Mouse (Mus musculus) kidney, adult 2 months (tissue): Measurements from ENCODE around the gene Ino80e. TPM values are rescaled to one million over a fixed set of nuclear protein-coding genes. Genes with fewer than 3 reads are reported as not detected.

Experiments
- DNase-seq: peaks from one replicate; pipeline ENCODE4 v3.0.0; 2021
- H3K27ac ChIP-seq: fragments of 200-500 bp; 2 replicates; pipeline ENCODE4 v1.5.1; 2012; ENCODE audit warnings: low read depth, low read length, control low read depth, inconsistent platforms; ENCODE audit not compliant: insufficient read depth
- H3K27me3 ChIP-seq: fragments of 200-500 bp; replicated peaks from 2 replicates; pipeline ENCODE4 v1.6.1; 2012; ENCODE audit warnings: mild to moderate bottlenecking, moderate library complexity, low read length, inconsistent platforms; ENCODE audit not compliant: control insufficient read depth, insufficient read depth
- H3K36me3 ChIP-seq: fragments of 200-500 bp; 2 replicates; pipeline ENCODE4 v1.6.1; 2012; ENCODE audit warnings: mild to moderate bottlenecking, moderate library complexity, low read length, inconsistent platforms; ENCODE audit not compliant: control insufficient read depth, insufficient read depth
- H3K4me1 ChIP-seq: fragments of 200-500 bp; 2 replicates; pipeline ENCODE4 v1.6.1; 2011; ENCODE audit warnings: low read length; ENCODE audit not compliant: control insufficient read depth, insufficient read depth
- H3K4me3 ChIP-seq: fragments of 200-500 bp; 2 replicates; pipeline ENCODE4 v1.5.1; 2011; ENCODE audit warnings: mild to moderate bottlenecking, low read depth, low read length, control low read depth; ENCODE audit not compliant: insufficient read depth
- CTCF ChIP-seq: fragments of 200-500 bp; conservative IDR thresholded peaks from 2 replicates; pipeline ENCODE4 v1.5.1; 2011; ENCODE audit warnings: low read depth, mild to moderate bottlenecking, control low read depth, low read length, moderate library complexity, mixed read lengths; ENCODE audit not compliant: insufficient read depth, insufficient read length
- POLR2A ChIP-seq: fragments of 200-500 bp; IDR thresholded peaks from one replicate; pipeline ENCODE4 v1.6.1; 2011; ENCODE audit warnings: low read depth, low read length, control low read depth
- WGBS: fragments of 180-500 bp; shearing (Covaris S2); methylation state at CpG from one replicate; pipeline ENCODE4 v1.1.7; 2018; 5-methylcytosine and 5-hydroxymethylcytosine counted together
- polyA plus RNA-seq: library from polyadenylated mRNA; depleted of rRNA; stranded (reverse); fragments of >200 nt; gene quantifications from 2 replicates; pipeline ENCODE4 v1.2.3, GENCODE M21; 2012; rRNA removed

Ino80e gene
- polyA plus RNA-seq, 1 experiment, result 39.6 TPM

DNA sequence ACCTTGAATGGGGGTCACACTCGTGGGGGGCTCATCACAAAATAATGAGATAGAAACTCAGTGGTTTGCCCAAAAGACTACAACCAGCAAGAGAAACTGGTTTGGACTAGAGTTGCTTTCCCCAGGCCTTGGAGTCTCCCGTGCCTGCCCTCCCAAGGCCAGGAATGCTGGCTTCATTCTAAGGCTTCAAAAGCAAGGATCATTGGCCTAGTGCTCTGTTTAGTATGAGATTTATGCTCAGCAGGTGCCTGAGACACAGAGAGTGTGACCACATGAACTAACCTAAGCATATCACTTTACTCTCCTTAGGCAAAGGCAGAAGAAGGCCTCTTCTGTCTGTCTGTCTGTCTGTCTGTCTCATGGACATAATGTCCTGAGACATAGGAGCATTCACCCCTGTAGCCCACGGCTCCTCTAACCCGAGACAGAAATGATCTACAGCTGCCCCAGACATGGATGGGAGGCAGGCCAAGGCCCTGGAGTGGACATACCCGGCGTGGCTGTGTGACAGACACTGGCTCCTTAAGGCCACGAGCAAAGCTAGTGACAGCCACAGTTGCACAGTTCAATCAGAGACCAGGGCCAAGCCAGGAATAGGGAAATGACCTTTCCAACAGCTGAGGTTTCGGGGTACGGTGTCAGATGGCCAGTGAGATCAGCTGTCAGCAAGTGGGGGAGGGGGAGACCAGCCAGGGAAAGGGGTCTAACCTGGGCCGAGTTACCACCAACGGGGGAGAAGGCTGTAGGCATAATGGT lies 59.9 kb downstream of the Ino80e start:
- no peak overlapping the region for H3K4me3 ChIP-seq
- H3K36me3 ChIP-seq, result no peaks in the 10 kb centered on the region
- no peak for DNase-seq
- no peak for TF ChIP-seq POLR2A
- no peak for TF ChIP-seq CTCF
- peaks cover 3% of the 10 kb centered on the region; the same call in 1 of the 2 replicates for H3K4me1 ChIP-seq
- no peaks in the 10 kb centered on the region for H3K27me3 ChIP-seq
- 76% methylated on average over 11 of the region's 11 CpGs for WGBS
- no peak overlapping the region for H3K27ac ChIP-seq

GRCm38 (mm10) chr7:126801057-126801422 lies 61.1 kb downstream of the Ino80e start:
- no peaks in the 10 kb centered on the region for H3K27me3 ChIP-seq
- DNase-seq, result no peak
- H3K36me3 ChIP-seq, result peaks cover 2% of the 10 kb centered on the region; the same call in 1 of the 2 replicates
- no peak overlapping the region for H3K27ac ChIP-seq
- H3K4me1 ChIP-seq, result peaks cover 3% of the 10 kb centered on the region; the same call in 1 of the 2 replicates
- H3K4me3 ChIP-seq, result no peak overlapping the region
- WGBS, result 92% methylated on average over 16 of the region's 16 CpGs
- TF ChIP-seq CTCF (no peak), POLR2A (no peak)

Other genes with a start within 250 kb of the Ino80e start
- gene Nupr1, start 231.5 kb downstream of the Ino80e start, polyA plus RNA-seq, result 29.2 and 36.4 TPM in 2 replicates
- 28.1 and 34.7 TPM in 2 replicates for gene Sgf29, start 213.1 kb downstream of the Ino80e start, polyA plus RNA-seq
- gene Sult1a1, start 185.9 kb downstream of the Ino80e start, polyA plus RNA-seq, result 29.0 and 30.1 TPM in 2 replicates
- 63.9 and 67.2 TPM in 2 replicates for gene Bola2, start 167.0 kb downstream of the Ino80e start, polyA plus RNA-seq
- gene Slx1b, start 166.6 kb downstream of the Ino80e start, polyA plus RNA-seq, result 13.1 and 17.2 TPM in 2 replicates
- gene Coro1a, start 154.6 kb downstream of the Ino80e start, polyA plus RNA-seq, result 22.7 and 71.6 TPM in 2 replicates
- 210 and 216 TPM in 2 replicates for gene Mapk3, start 102.8 kb downstream of the Ino80e start, polyA plus RNA-seq
- gene Gdpd3, start 96.0 kb downstream of the Ino80e start, polyA plus RNA-seq, result 58.2 and 61.4 TPM in 2 replicates
- 290 and 371 TPM in 2 replicates for gene Ypel3, start 85.4 kb downstream of the Ino80e start, polyA plus RNA-seq
- 2.1 and 2.2 TPM in 2 replicates for gene Tbx6, start 80.9 kb downstream of the Ino80e start, polyA plus RNA-seq
- gene Ppp4c, start 69.9 kb downstream of the Ino80e start, polyA plus RNA-seq, result 135 and 145 TPM in 2 replicates
- gene Fam57b, start 64.7 kb downstream of the Ino80e start, polyA plus RNA-seq, result 4.2 and 6.3 TPM in 2 replicates
- gene 4930451I11Rik, start 30.7 kb downstream of the Ino80e start, polyA plus RNA-seq, result 0.46 TPM in 1 of 2 replicates, not detected in the other
- 0.15 and 0.33 TPM in 2 replicates for gene Doc2a, start 15.0 kb downstream of the Ino80e start, polyA plus RNA-seq
- 4.2 and 6.6 TPM in 2 replicates for gene Hirip3, start 405 bp downstream of the Ino80e start, polyA plus RNA-seq
- gene Taok2, start 22.3 kb upstream of the Ino80e start, polyA plus RNA-seq, result 56.5 and 75.2 TPM in 2 replicates
- gene Tmem219, start 60.5 kb upstream of the Ino80e start, polyA plus RNA-seq, result 90.8 and 113 TPM in 2 replicates
- gene Kctd13, start 66.5 kb upstream of the Ino80e start, polyA plus RNA-seq, result 21.4 and 21.9 TPM in 2 replicates
- gene Asphd1, start 87.2 kb upstream of the Ino80e start, polyA plus RNA-seq, result 0.19 TPM in 1 of 2 replicates, not detected in the other
- 1.2 and 1.4 TPM in 2 replicates for gene Sez6l2, start 88.2 kb upstream of the Ino80e start, polyA plus RNA-seq
- 237 and 284 TPM in 2 replicates for gene Cdipt, start 113.5 kb upstream of the Ino80e start, polyA plus RNA-seq
- 0.74 and 1.1 TPM in 2 replicates for gene Cdiptos, start 113.7 kb upstream of the Ino80e start, polyA plus RNA-seq
- gene Mvp, start 152.2 kb upstream of the Ino80e start, polyA plus RNA-seq, result 56.9 and 66.9 TPM in 2 replicates
- 0.91 and 1.3 TPM in 2 replicates for gene Pagr1b, start 154.1 kb upstream of the Ino80e start, polyA plus RNA-seq
- 2.8 and 17.6 TPM in 2 replicates for gene Pagr1a, start 155.0 kb upstream of the Ino80e start, polyA plus RNA-seq
- 21.2 and 28.9 TPM in 2 replicates for gene Gm42742, start 158.7 kb upstream of the Ino80e start, polyA plus RNA-seq
- 3.6 and 4.6 TPM in 2 replicates for gene Prrt2, start 158.8 kb upstream of the Ino80e start, polyA plus RNA-seq
- gene Maz, start 164.7 kb upstream of the Ino80e start, polyA plus RNA-seq, result 97.9 and 115 TPM in 2 replicates
- 0.67 and 0.73 TPM in 2 replicates for gene Kif22, start 180.1 kb upstream of the Ino80e start, polyA plus RNA-seq
- not detected in 2 replicates for gene Zg16, start 225.0 kb upstream of the Ino80e start, polyA plus RNA-seq
- gene AI467606, start 229.0 kb upstream of the Ino80e start, polyA plus RNA-seq, result 4.2 and 7.7 TPM in 2 replicates